ENCODE assay signal across 8 mouse cellular contexts in the genomic region with DNA sequence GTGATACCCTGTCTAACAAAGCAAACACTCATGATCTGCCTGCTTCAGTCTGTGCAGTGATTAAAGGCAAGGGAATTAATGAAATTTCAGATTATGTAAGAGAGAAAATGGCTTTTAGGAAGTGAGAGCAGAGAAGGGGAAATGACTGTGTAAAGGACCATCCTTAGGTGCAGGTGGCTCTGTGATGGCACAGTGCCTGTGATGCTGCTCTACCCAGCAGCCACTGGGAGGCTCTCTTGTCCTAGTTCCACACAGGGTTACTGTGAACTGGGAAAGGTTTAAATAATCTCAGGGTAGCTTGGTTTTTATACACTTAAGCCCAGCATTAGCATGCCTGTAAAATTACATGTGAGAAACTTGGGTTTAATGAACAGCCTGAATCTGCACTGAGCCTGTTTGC. TPM values are rescaled to one million over a fixed set of nuclear protein-coding genes. Genes with fewer than 3 reads are reported as not detected.
DNase-seq lines count a peak whose midpoint lies in the region; ATAC-seq and TF ChIP-seq lines count a peak whose summit lies in the region.

No protein-coding gene starts in this region.

- no peaks in the 10 kb centered on the region for H3K79me2 ChIP-seq in MEL (ENCODE audit: control insufficient read depth, insufficient read depth, low read length, poor library complexity)

- TF ChIP-seq RAD21 in MEL (IDR thresholded peaks at IDR 0.05; ENCODE audit: low read depth, low read length) = peak; percentile 87

- no peak overlapping the region for H3K27ac ChIP-seq in MEL (ENCODE audit: control insufficient read depth, low read depth, low read length)
- no peak overlapping the region for H3K27ac ChIP-seq in heart, embryonic 16.5 days (ENCODE audit: low read length)

- DNase-seq in frontal cortex, postnatal 14 days (ENCODE audit: low spot score in 2 of 2) = no peak
- DNase-seq in MEL (ENCODE audit: low read depth, low spot score) = peak; percentile 65
- peak; percentile 84 to 87 for DNase-seq in cerebellum, postnatal 14 days
- peak; percentile 57 for DNase-seq in kidney, postnatal 14 days
- DNase-seq in lung, postnatal 25 days (ENCODE audit: low spot score) = peak; percentile 59
- peak; percentile 86 for DNase-seq in splenic B cell, adult 2 months (ENCODE audit: low read depth, low spot score)

- peaks cover 3 to 8% of the 10 kb centered on the region in 2 experiments for H3K4me1 ChIP-seq in MEL (ENCODE audit: control insufficient read depth in 1 of 2, insufficient read depth in 2 of 2, low read length in 2 of 2)
- peaks cover 27% of the 10 kb centered on the region for H3K4me1 ChIP-seq in heart, embryonic 16.5 days (ENCODE audit: control insufficient read depth, insufficient read depth, low read length)

- H3K27me3 ChIP-seq in MEL (ENCODE audit: control insufficient read depth in 1 of 2, insufficient read depth in 2 of 2, low read length in 2 of 2) = no peaks in the 10 kb centered on the region
- no peaks in the 10 kb centered on the region for H3K27me3 ChIP-seq in heart, embryonic 16.5 days (ENCODE audit: control insufficient read depth, insufficient read depth, low read length)
- no peaks in the 10 kb centered on the region for H3K27me3 ChIP-seq in splenic B cell, adult 2 months (ENCODE audit: control insufficient read depth, insufficient read depth, low read length, poor library complexity, severe bottlenecking)

- no peak for TF ChIP-seq EP300 in MEL (IDR thresholded peaks at IDR 0.05; ENCODE audit: low read depth in 1 of 2, low read length in 2 of 2)

- no peaks in the 10 kb centered on the region for H3K9me3 ChIP-seq in MEL (replicated peaks; ENCODE audit: insufficient read depth, low read length)
- H3K9me3 ChIP-seq in heart, embryonic 16.5 days (replicated peaks; ENCODE audit: control insufficient read depth, low read length) = no peaks in the 10 kb centered on the region

- H3K36me3 ChIP-seq in MEL (ENCODE audit: control insufficient read depth in 1 of 2, insufficient read depth in 2 of 2, low read length in 2 of 2) = peaks cover 2 to 10% of the 10 kb centered on the region in 2 experiments
- H3K36me3 ChIP-seq in heart, embryonic 16.5 days (ENCODE audit: control insufficient read depth, insufficient read depth) = peaks cover 8% of the 10 kb centered on the region
- H3K36me3 ChIP-seq in splenic B cell, adult 2 months (ENCODE audit: control insufficient read depth, insufficient read depth, low read length, poor library complexity, severe bottlenecking) = no peaks in the 10 kb centered on the region

- no peak overlapping the region for H3K4me3 ChIP-seq in MEL (ENCODE audit: control insufficient read depth in 1 of 2, insufficient read depth in 1 of 2, low read depth in 2 of 2, low read length in 2 of 2)
- no peak overlapping the region for H3K4me3 ChIP-seq in heart, embryonic 16.5 days (ENCODE audit: low read length)

- no peak overlapping the region for H3K9ac ChIP-seq in MEL (ENCODE audit: control insufficient read depth, low read depth, low read length, poor library complexity, severe bottlenecking)
- no peak overlapping the region for H3K9ac ChIP-seq in heart, embryonic 16.5 days (ENCODE audit: low read length)

- no peak overlapping the region for H3K4me2 ChIP-seq in heart, embryonic 16.5 days (ENCODE audit: low read depth, low read length)

- TF ChIP-seq CTCF in MEL (IDR thresholded peaks at IDR 0.05 in 2 of 3, conservative IDR thresholded peaks at IDR 0.05 in 1 of 3; ENCODE audit: control insufficient read depth in 1 of 3, insufficient read depth in 1 of 3, low read depth in 2 of 3, low read length in 3 of 3, poor library complexity in 1 of 3, severe bottlenecking in 1 of 3) = peak; percentile 57 to 81 (median 69)

- peak; percentile 91 for ATAC-seq in frontal cortex, adult (ENCODE audit: low TSS enrichment)
- ATAC-seq in heart, embryonic 16.5 days (replicated peaks; ENCODE audit: extremely low read depth, insufficient read depth, low FRiP score) = peak; percentile 83

- TF ChIP-seq POLR2A in MEL (IDR thresholded peaks at IDR 0.05; ENCODE audit: control insufficient read depth in 1 of 2, insufficient read depth in 1 of 2, low read depth in 1 of 2, low read length in 2 of 2, poor library complexity in 1 of 2) = no peak

TF ChIP-seq in MEL, 35 proteins besides CTCF, POLR2A, EP300 and RAD21:
- no peak for TF ChIP-seq TCF12 (IDR thresholded peaks at IDR 0.05; ENCODE audit: low read depth, low read length)
- no peak for TF ChIP-seq USF2 (IDR thresholded peaks at IDR 0.05; ENCODE audit: borderline replicate concordance in 1 of 2, insufficient read depth in 1 of 2, low read depth in 1 of 2, low read length in 2 of 2)
- TF ChIP-seq ZNF384 (IDR thresholded peaks at IDR 0.05; ENCODE audit: low read depth, low read length) = no peak
- TF ChIP-seq ZC3H11A (IDR thresholded peaks at IDR 0.05; ENCODE audit: low read depth, low read length) = peak; percentile 71
- no peak for TF ChIP-seq POLR2AphosphoS5 (IDR thresholded peaks at IDR 0.05; ENCODE audit: borderline replicate concordance, low read depth, low read length)
- TF ChIP-seq SMC3 (IDR thresholded peaks at IDR 0.05; ENCODE audit: low read depth, low read length) = peak; percentile 86
- TF ChIP-seq CHD1 (IDR thresholded peaks at IDR 0.05; ENCODE audit: low read depth, low read length) = no peak

RNA-seq across cellular contexts. Expression of a gene that starts 20.0 kb away (rescaled TPM):
- 1.4 TPM in 2 replicates for total RNA-seq in MEL (2012; rRNA removed)
- polyA plus RNA-seq in MEL (2012; ENCODE audit: insufficient read depth in 1 of 2, insufficient read length in 2 of 2, low read depth in 1 of 2, low replicate concordance in 2 of 2, missing spikeins in 1 of 2) = 1 to 10 TPM in 1 of 2 experiments, not detected in 1; 2.9 TPM
- 1.8 and 1.9 TPM in 2 replicates for polyA plus RNA-seq in heart, embryonic 16.5 days (2015; fragmentation: Nextera tagmentation; extraction: Ambion mirVana)

RNA-seq across cellular contexts. Expression of a gene that starts 27.2 kb away (rescaled TPM):
- 3.0 and 4.9 TPM in 2 replicates for total RNA-seq in MEL (2012; rRNA removed)
- 10 to 100 TPM in 1 of 2 experiments, not detected in 1; 18.1 TPM for polyA plus RNA-seq in MEL (2012; ENCODE audit: insufficient read depth in 1 of 2, insufficient read length in 2 of 2, low read depth in 1 of 2, low replicate concordance in 2 of 2, missing spikeins in 1 of 2)
- polyA plus RNA-seq in heart, embryonic 16.5 days (2015; fragmentation: Nextera tagmentation; extraction: Ambion mirVana) = 3.2 and 3.9 TPM in 2 replicates

Comparison
In these comparisons a context has a peak if more than half of its experiments do, and no peak if none do; other contexts are left out.
1. DNase-seq: peak in MEL (single experiment), cerebellum, postnatal 14 days (2 of 2), kidney, postnatal 14 days (single experiment), lung, postnatal 25 days (single experiment) and splenic B cell, adult 2 months (single experiment); none in frontal cortex, postnatal 14 days (0 of 2).